Mouse (Mus musculus) megakaryocyte, embryonic 14.5 days (primary cell): ENCODE measurements around the gene Sun1.

Experiments used
- FLI1 ChIP-seq: IDR thresholded peaks from 2 replicates; pipeline ENCODE4 v1.6.1; 2012; ENCODE audit warnings: low read length, inconsistent platforms, mixed read lengths
- GATA1 ChIP-seq: IDR thresholded peaks from 3 replicates; pipeline ENCODE4 v1.6.1; 2012; ENCODE audit warnings: mixed read lengths, low read length, inconsistent platforms, borderline replicate concordance

DNA sequence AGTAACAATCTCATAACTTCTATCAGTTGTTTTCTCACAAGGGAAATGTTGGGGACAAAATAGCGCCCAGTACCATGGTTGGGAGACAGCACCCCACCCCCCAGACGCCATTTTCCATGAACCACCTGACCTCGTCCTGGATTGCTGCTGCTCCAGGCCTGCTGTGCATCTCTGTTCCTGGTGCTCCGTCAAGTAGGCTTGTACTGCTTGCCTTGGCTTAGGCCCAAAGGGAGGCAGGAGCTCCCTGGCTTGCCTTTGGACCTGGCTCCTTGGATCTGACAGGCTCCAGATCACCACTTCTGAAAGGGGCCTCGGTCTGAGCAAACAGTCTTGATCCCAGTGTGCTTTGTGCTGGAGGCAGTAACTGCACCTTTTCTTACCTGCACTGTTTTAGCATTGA is 59.4 kb downstream of the Sun1 start:
- TF ChIP-seq GATA1: no peak
- no peak for TF ChIP-seq FLI1
